8 mouse cellular contexts compared by ENCODE assay signal in the genomic region with DNA sequence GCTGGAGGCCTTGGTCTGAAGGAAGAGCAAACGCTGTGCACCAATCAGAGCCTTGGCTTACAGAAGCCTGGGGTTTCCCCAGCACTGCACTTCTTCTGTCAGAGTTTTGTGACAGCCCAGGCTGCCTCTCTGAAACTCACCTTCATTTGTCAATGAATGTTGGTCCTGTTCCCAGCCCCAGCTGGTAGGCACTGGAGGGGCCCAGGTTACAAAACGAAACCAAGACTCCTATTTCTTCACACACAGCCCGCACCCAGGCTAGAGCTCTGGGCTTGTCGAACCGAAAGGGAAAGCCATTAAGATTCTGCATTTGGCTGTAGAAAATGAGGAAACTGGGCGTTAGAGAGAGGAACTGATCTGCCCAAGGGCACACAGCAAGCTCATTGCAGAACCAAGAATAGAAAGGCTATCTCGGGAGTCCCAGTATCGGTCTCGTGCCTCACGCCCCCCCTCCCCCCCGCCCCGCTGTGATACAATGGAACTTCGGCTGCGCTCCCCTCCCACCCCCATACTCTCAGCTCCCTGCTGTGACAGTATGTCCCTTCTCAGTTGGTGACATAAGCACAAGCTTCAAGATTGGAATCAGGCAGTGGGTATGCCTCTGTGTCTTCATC.
A peak's percentile ranks its signal among the peaks of the same experiment; 100 is the strongest.
DNase-seq lines count a peak whose midpoint lies in the region; ATAC-seq and TF ChIP-seq lines count a peak whose summit lies in the region.

No protein-coding gene starts in this region.

- H3K9ac ChIP-seq in CH12.LX (ENCODE audit: insufficient read depth, low read depth) = no peak overlapping the region
- H3K9ac ChIP-seq in heart, embryonic 14.5 days (ENCODE audit: low read length) = peak overlapping the region; percentile 58
- H3K9ac ChIP-seq in kidney, embryonic 16.5 days (replicated peaks; ENCODE audit: low read length) = peak overlapping the region; percentile 53
- no peak overlapping the region; the same call in 1 of the 2 replicates for H3K9ac ChIP-seq in liver, embryonic 15.5 days

- no peak for TF ChIP-seq CTCF in CH12.LX (conservative IDR thresholded peaks at IDR 0.05 in 1 of 2, IDR thresholded peaks at IDR 0.05 in 1 of 2; ENCODE audit: low read depth in 2 of 2, low read length in 2 of 2)
- no peak for TF ChIP-seq CTCF in embryonic fibroblast, embryonic 13.5 days (IDR thresholded peaks at IDR 0.05; ENCODE audit: borderline replicate concordance, insufficient read depth, low read length)

- no peak for TF ChIP-seq POLR2A in CH12.LX (IDR thresholded peaks at IDR 0.05; ENCODE audit: low read depth, low read length)
- TF ChIP-seq POLR2A in embryonic fibroblast, embryonic 13.5 days (IDR thresholded peaks at IDR 0.05; ENCODE audit: low read depth, low read length) = no peak

- peak overlapping the region; percentile 8; the same call in 1 of the 2 replicates for H3K27ac ChIP-seq in CH12.LX (ENCODE audit: insufficient read depth, low read depth)
- H3K27ac ChIP-seq in embryonic fibroblast, embryonic 13.5 days (ENCODE audit: insufficient read depth, low read length) = no peak overlapping the region
- peak overlapping the region; percentile 90 to 94 for H3K27ac ChIP-seq in heart, embryonic 14.5 days (replicated peaks in 1 of 2; ENCODE audit: control insufficient read depth in 1 of 2, insufficient read depth in 1 of 2, low read depth in 2 of 2, low read length in 2 of 2)
- H3K27ac ChIP-seq in kidney, embryonic 16.5 days (ENCODE audit: low read length) = no peak overlapping the region
- H3K27ac ChIP-seq in liver, embryonic 15.5 days (replicated peaks) = peak overlapping the region; percentile 48; the same call in 1 of the 2 replicates

- peak; percentile 83 for ATAC-seq in heart, embryonic 14.5 days (ENCODE audit: insufficient number of reproducible peaks, insufficient read depth, low FRiP score, low read depth)
- no peak for ATAC-seq in kidney, embryonic 16.5 days (ENCODE audit: low FRiP score, low TSS enrichment)
- peak; percentile 67 for ATAC-seq in liver, embryonic 15.5 days (ENCODE audit: insufficient read depth)

- dilution Hi-C loops in CH12.LX (cut with MboI; ENCODE audit: extremely low pct_ligation_motif_present, extremely low pct_unique_long_range_greater_than_20kb, low sequenced_read_pairs) = no loop called here

- peak overlapping the region; percentile 69 for H3K4me2 ChIP-seq in CH12.LX (ENCODE audit: insufficient read depth, low read depth, poor library complexity, severe bottlenecking)
- peak overlapping the region; percentile 63 for H3K4me2 ChIP-seq in heart, embryonic 14.5 days (ENCODE audit: low read length)
- H3K4me2 ChIP-seq in kidney, embryonic 16.5 days (replicated peaks; ENCODE audit: low read depth, low read length) = peak overlapping the region; percentile 50
- H3K4me2 ChIP-seq in liver, embryonic 15.5 days = peak overlapping the region; percentile 60

- in situ Hi-C loops in CH12.LX (cut with MboI; ENCODE audit: low pct_ligation_motif_present, low pct_unique_long_range_greater_than_20kb, low sequenced_read_pairs) = no loop called here

- H3K27me3 ChIP-seq in CH12.LX (replicated peaks) = peaks cover 39% of the 10 kb centered on the region
- H3K27me3 ChIP-seq in heart, embryonic 14.5 days (ENCODE audit: control insufficient read depth, insufficient read depth, low read length) = no peaks in the 10 kb centered on the region
- no peaks in the 10 kb centered on the region for H3K27me3 ChIP-seq in kidney, embryonic 16.5 days (ENCODE audit: insufficient read depth, low read length)
- 0 out of 2 replicates have a peak, but pooled peaks cover 3% of the 10 kb centered on the region for H3K27me3 ChIP-seq in liver, embryonic 15.5 days

- peaks cover 3% of the 10 kb centered on the region for H3K9me3 ChIP-seq in CH12.LX (replicated peaks; ENCODE audit: low read length)
- no peaks in the 10 kb centered on the region for H3K9me3 ChIP-seq in heart, embryonic 14.5 days (ENCODE audit: control insufficient read depth, low read length)
- peaks cover 5% of the 10 kb centered on the region for H3K9me3 ChIP-seq in kidney, embryonic 16.5 days (ENCODE audit: low read length)
- no peaks in the 10 kb centered on the region for H3K9me3 ChIP-seq in liver, embryonic 15.5 days (replicated peaks)

- no peaks in the 10 kb centered on the region for H3K79me2 ChIP-seq in CH12.LX (replicated peaks; ENCODE audit: control insufficient read depth, extremely low read depth, insufficient read depth, poor library complexity, severe bottlenecking)

- peaks cover 3 to 24% of the 10 kb centered on the region in 2 experiments for H3K4me1 ChIP-seq in CH12.LX (ENCODE audit: control insufficient read depth in 1 of 2, insufficient read depth in 2 of 2)
- no peaks in the 10 kb centered on the region for H3K4me1 ChIP-seq in embryonic fibroblast, embryonic 13.5 days (ENCODE audit: control insufficient read depth, insufficient read depth, low read length)
- H3K4me1 ChIP-seq in heart, embryonic 14.5 days (ENCODE audit: control insufficient read depth in 2 of 2, insufficient read depth in 2 of 2, low read length in 2 of 2) = peaks cover 8 to 11% of the 10 kb centered on the region in 2 experiments; a peak in 3 of 4 replicates
- H3K4me1 ChIP-seq in kidney, embryonic 16.5 days (ENCODE audit: insufficient read depth, low read length) = 0 out of 2 replicates have a peak, but pooled peaks cover 5% of the 10 kb centered on the region
- peaks cover 15% of the 10 kb centered on the region for H3K4me1 ChIP-seq in liver, embryonic 15.5 days (replicated peaks)

- peak overlapping the region; percentile 18 to 40 (median 18) for H3K4me3 ChIP-seq in CH12.LX (replicated peaks in 1 of 3; ENCODE audit: low read depth in 2 of 3, low read length in 2 of 3, poor library complexity in 1 of 3)
- peak overlapping the region; percentile 30 for H3K4me3 ChIP-seq in embryonic fibroblast, embryonic 13.5 days (ENCODE audit: insufficient read depth, low read length)
- peak overlapping the region; percentile 38 to 43 for H3K4me3 ChIP-seq in heart, embryonic 14.5 days (ENCODE audit: control insufficient read depth in 1 of 2, insufficient read depth in 1 of 2, low read depth in 1 of 2, low read length in 2 of 2)
- H3K4me3 ChIP-seq in kidney, embryonic 16.5 days (ENCODE audit: low read length) = peak overlapping the region; percentile 37
- peak overlapping the region; percentile 52 for H3K4me3 ChIP-seq in liver, embryonic 15.5 days (replicated peaks)

- DNase-seq in CH12.LX (ENCODE audit: extremely low read depth) = peak; percentile 93
- DNase-seq in adrenal gland, adult 18-20 months (ENCODE audit: low spot score in 2 of 2) = peak; percentile 21 to 30
- peak; percentile 44 to 74 for DNase-seq in natural killer cell, adult 2 months (ENCODE audit: low spot score in 2 of 2)
- DNase-seq in yolk sac, embryonic 10.5 days (ENCODE audit: low spot score) = no peak

- peak; percentile 84 for TF ChIP-seq EP300 in CH12.LX (IDR thresholded peaks at IDR 0.05; ENCODE audit: low read length)

- H3K36me3 ChIP-seq in CH12.LX (replicated peaks in 1 of 2; ENCODE audit: control insufficient read depth in 1 of 2, insufficient read depth in 1 of 2, low read length in 1 of 2) = no peaks in the 10 kb centered on the region
- H3K36me3 ChIP-seq in heart, embryonic 14.5 days (ENCODE audit: control insufficient read depth, insufficient read depth, low read length) = no peaks in the 10 kb centered on the region
- no peaks in the 10 kb centered on the region for H3K36me3 ChIP-seq in kidney, embryonic 16.5 days (ENCODE audit: insufficient read depth, low read length)
- H3K36me3 ChIP-seq in liver, embryonic 15.5 days (replicated peaks) = no peaks in the 10 kb centered on the region

- TF ChIP-seq RAD21 in CH12.LX (IDR thresholded peaks at IDR 0.05; ENCODE audit: low read depth, low read length) = no peak; the same call in 1 of the 2 replicates

- 2% methylated on average over 14 of the region's 14 CpGs for WGBS in heart, embryonic 14.5 days
- 36% methylated on average over 14 of the region's 14 CpGs for WGBS in kidney, embryonic 16.5 days
- 1% methylated on average over 14 of the region's 14 CpGs for WGBS in liver, embryonic 15.5 days (ENCODE audit: insufficient replicate concordance)

TF ChIP-seq in CH12.LX, 34 proteins besides CTCF, POLR2A, EP300 and RAD21 (continues in another document):
- TF ChIP-seq ELF1 (IDR thresholded peaks at IDR 0.05; ENCODE audit: low read depth, low read length) (peak; percentile 45; the same call in 1 of the 2 replicates), MAFK (IDR thresholded peaks at IDR 0.05; ENCODE audit: insufficient replicate concordance, low read length) (peak; percentile 81), NRF1 (IDR thresholded peaks at IDR 0.05; ENCODE audit: low read depth, low read length) (no peak), ZKSCAN1 (IDR thresholded peaks at IDR 0.05; ENCODE audit: borderline replicate concordance, low read depth, low read length) (no peak), PAX5 (IDR thresholded peaks at IDR 0.05; ENCODE audit: low read length) (no peak), BHLHE40 (IDR thresholded peaks at IDR 0.05; ENCODE audit: low read depth, low read length) (peak; percentile 99), TCF12 (IDR thresholded peaks at IDR 0.05; ENCODE audit: low read depth, low read length) (peak; percentile 86), JUND (conservative IDR thresholded peaks at IDR 0.05; ENCODE audit: low read depth, low read length) (no peak), NELFE (IDR thresholded peaks at IDR 0.05; ENCODE audit: low read depth, low read length) (no peak), CHD2 (IDR thresholded peaks at IDR 0.05; ENCODE audit: low read length) (peak; percentile 70; the same call in 1 of the 2 replicates), SMC3 (IDR thresholded peaks at IDR 0.05; ENCODE audit: low read depth, low read length) (peak; percentile 24), UBTF (IDR thresholded peaks at IDR 0.05; ENCODE audit: low read depth, low read length) (0 out of 2 replicates have a peak, but pooled peaks have one; percentile 49), MXI1 (IDR thresholded peaks at IDR 0.05; ENCODE audit: low read depth, low read length) (no peak; the same call in 1 of the 2 replicates), ZNF384 (IDR thresholded peaks at IDR 0.05; ENCODE audit: low read depth, low read length) (no peak), MYC (IDR thresholded peaks at IDR 0.05; ENCODE audit: low read depth, low read length) (0 out of 2 replicates have a peak, but pooled peaks have one; percentile 32), KAT2A (IDR thresholded peaks at IDR 0.05; ENCODE audit: insufficient replicate concordance, low read length) (0 out of 2 replicates have a peak, but pooled peaks have one; percentile 22), SIN3A (IDR thresholded peaks at IDR 0.05; ENCODE audit: low read length) (peak; percentile 91), IRF4 (IDR thresholded peaks at IDR 0.05; ENCODE audit: low read depth, low read length) (peak; percentile 95), MAX (IDR thresholded peaks at IDR 0.05; ENCODE audit: low read length) (0 out of 2 replicates have a peak, but pooled peaks have one; percentile 33), USF2 (conservative IDR thresholded peaks at IDR 0.05; ENCODE audit: low read depth, low read length) (no peak), TBP (conservative IDR thresholded peaks at IDR 0.05; ENCODE audit: low read depth, low read length) (no peak), USF1 (IDR thresholded peaks at IDR 0.05; ENCODE audit: low read depth, low read length) (no peak)

Comparison
In these comparisons a context has a peak if more than half of its experiments do, and no peak if none do; other contexts are left out.
1. H3K27ac ChIP-seq: peak in CH12.LX (single experiment), heart, embryonic 14.5 days (2 of 2) and liver, embryonic 15.5 days (single experiment); none in embryonic fibroblast, embryonic 13.5 days (single experiment) and kidney, embryonic 16.5 days (single experiment).
2. H3K9ac ChIP-seq: peak in heart, embryonic 14.5 days (single experiment) and kidney, embryonic 16.5 days (single experiment); none in CH12.LX (single experiment) and liver, embryonic 15.5 days (single experiment).
3. Peak in every context shown above with its lines, with median percentiles within 50 percentile points of each other: H3K4me2 ChIP-seq and H3K4me3 ChIP-seq.